Mouse (Mus musculus) adrenal gland, postnatal 36 days (tissue): ENCODE data around the gene Ece1. TPM values are rescaled to one million over a fixed set of nuclear protein-coding genes. Genes with fewer than 3 reads are reported as not detected.

ENCODE experiments used
- DNase-seq, 2 experiments: peaks; one replicate each; pipeline ENCODE4 v3.0.0; 2021; ENCODE audit warnings: mixed read lengths in 1 of 2
- total RNA-seq, 2 experiments: library from RNA; stranded (reverse); gene quantifications; 2 replicates each; pipeline ENCODE4 v1.2.3; 2021

The Ece1 gene
- total RNA-seq, 2 experiments from 2014 or later = 256 to 280 TPM

GRCm38 (mm10) chr4:137984212-137984611 is 122.2 kb downstream of the Ece1 start:
- peak; percentile 59 to 70 for DNase-seq

DNA sequence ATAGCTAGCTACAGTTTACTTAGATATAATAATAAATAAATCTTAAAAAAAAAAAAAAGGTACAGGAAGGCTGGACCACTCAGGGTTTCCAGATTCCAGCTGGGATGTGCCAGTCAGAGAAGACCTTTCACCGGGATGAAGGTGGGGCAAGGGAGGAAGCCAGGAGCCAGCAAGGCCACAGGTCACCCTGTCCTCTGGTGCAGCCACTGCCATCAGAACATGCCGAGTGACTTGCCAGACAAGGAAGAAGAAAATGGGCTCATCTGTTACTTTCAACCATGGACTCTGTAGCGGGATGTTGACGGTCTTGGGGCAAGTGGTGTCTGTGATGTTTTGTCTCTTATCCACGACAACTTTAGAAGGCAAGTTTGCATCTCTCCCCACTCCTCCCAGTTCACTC is 122.7 kb downstream of the Ece1 start:
- no peak for DNase-seq

GRCm38 (mm10) chr4:137989426-137989825 is 127.4 kb downstream of the Ece1 start:
- DNase-seq = peak; percentile 37 to 60

GRCm38 (mm10) chr4:137990433-137990832 is 128.4 kb downstream of the Ece1 start:
- DNase-seq = no peak

GRCm38 (mm10) chr4:137991240-137991639 is 129.2 kb downstream of the Ece1 start:
- DNase-seq = no peak

DNA sequence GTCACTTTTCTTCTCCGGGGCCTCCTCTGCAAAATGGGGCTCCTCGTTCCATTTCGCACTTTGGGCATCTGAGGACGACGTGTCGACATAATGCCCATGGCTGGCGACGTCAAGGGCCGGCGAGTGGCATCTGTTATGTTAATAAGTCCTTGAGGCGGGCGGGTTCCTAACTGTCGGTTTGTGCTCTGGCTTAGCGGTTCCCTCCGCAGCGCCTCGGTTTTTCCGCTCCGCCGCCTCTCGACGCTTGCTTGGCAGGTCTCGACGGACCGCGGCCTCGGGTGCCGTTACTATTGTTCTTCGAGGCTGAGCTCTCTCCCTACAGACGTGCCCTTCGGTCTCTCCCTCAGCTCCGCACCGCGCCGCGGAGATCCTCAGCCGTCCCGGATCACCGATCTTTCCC is 130.9 kb downstream of the Ece1 start, which contains the start of gene Eif4g3:
Gene Eif4g3, plus strand, starts transcription at position 133 of the 400 bp plus-strand sequence.
- no peak for DNase-seq

DNA sequence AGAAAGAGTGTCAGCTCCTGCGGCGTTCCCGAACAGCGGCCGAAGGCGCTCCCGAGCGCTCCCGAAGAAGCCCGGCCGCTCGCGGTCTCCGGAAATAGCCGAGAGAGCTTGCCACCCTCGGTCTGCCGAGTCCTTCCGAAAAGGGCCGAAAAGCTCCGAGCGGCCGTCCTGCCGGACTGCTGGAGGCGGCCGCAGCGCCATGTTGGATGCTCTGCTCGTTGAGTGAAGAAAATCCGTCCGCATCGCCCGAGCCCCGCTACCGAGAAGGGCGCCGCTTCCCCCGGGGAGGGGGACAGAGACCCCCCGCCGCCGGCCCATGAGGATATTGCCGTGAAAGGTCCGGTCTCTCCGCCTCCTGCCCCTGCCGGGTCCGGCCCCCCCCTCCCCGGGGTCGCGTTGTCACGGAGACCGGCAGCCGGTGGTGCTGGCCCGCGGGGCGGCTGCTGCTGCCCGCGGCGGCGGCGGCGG is 131.3 kb downstream of the Ece1 start:
- peak; percentile 100 for DNase-seq

DNA sequence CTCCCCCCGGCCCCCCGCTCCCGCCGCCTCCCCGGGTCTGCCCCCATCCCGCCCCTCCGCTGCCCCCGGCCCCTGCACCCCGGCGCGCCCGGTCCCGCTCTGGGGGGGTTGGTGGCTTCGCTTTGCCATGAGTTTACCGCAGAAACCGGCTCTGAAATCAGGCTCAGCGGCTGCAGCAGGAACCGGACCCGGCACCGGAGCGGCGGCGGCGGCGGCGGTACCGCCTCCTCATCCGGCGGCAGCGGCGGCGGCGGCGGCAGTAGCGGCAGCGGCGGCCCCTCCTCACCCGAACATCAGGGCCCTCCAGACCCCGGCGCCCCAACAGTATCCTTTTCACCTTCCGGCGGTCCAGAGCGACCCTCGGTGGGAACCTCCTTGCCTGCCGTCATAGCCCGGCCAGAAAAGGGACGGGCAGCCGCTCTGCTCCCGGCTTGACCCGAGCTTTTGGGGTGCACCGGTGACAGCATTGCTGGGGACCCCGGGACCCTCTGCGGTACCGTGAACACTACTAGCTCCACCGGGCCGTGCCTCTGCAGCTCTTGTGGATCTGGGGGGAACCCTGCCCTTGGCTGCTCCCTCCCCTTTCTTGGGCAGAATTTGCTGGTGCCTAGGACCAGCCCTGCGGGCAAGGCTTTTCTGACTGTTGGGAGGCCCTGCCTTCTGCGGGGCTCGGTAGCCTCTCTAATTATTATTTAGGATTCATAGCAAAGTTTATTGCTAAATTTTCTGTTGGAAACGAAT is 132.0 kb downstream of the Ece1 start:
- peak; percentile 55 to 64 for DNase-seq

- DNase-seq = no peak
Observed at GRCm38 (mm10) chr4:137994562-137995336, 132.7 kb downstream of the Ece1 start.

- peak; percentile 48 to 49 for DNase-seq
Observed at GRCm38 (mm10) chr4:137995399-137995798, 133.4 kb downstream of the Ece1 start.

GRCm38 (mm10) chr4:137998232-137998631 is 136.2 kb downstream of the Ece1 start:
- no peak for DNase-seq

GRCm38 (mm10) chr4:138000682-138001081 is 138.6 kb downstream of the Ece1 start:
- DNase-seq = peak; percentile 57 to 72

- DNase-seq = no peak
Observed at GRCm38 (mm10) chr4:138003909-138004610, 142.0 kb downstream of the Ece1 start.

DNA sequence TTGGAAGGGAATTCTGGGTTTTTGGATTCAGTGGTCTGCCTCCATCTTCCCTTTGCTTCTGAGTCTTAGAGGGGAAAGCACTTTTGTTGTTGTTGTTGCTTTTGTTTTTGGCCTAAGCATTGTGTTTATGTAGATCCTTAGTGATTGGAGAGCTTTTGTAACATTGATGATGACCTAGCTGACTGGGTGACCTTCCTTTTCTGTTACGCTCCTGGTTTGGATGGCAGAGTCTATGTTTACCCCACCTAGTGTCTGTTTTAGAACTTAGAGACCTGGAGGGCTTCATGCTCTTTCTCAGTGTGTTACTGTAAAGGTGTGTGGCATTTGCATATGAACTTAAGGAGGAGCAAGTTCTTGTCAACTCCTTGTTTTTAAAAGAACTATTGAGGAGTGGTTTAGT is 143.7 kb downstream of the Ece1 start:
- no peak for DNase-seq

GRCm38 (mm10) chr4:138006951-138007613 is 145.0 kb downstream of the Ece1 start:
- DNase-seq = no peak

DNA sequence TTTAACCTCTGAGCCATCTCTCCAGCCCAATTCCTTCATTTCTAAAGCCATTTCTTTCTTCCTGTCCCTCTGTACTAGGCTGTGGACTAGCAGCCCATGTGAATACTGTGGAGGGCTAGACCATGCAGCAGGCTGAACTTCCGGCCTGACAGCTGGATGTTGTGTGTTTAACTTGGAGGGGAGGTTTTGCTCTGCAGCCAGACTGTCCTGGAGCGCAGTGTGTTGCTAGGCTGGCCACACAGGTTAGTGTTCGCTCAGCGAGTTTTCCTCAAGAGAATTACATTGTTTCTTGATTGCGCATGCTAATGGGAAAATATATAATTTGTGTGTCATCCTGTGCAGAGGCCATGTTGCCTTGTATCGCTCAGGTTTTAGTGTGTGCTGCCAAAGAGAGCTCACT is 146.6 kb downstream of the Ece1 start:
- DNase-seq = no peak

- no peak for DNase-seq
Observed at GRCm38 (mm10) chr4:138009786-138010502, 147.9 kb downstream of the Ece1 start.

- no peak for DNase-seq
Observed at GRCm38 (mm10) chr4:138013723-138014479, 151.9 kb downstream of the Ece1 start.
